Mouse (Mus musculus) heart, postnatal 4 days (tissue): ENCODE measurements at regions not wholly inside any gene's neighbourhood (a gene's known extent, or its start where the extent isn't known, plus 50 kb on each side); places are given as distances from the start of the nearest gene placed in this dataset.
A peak's percentile ranks its signal among the peaks of the same experiment; 100 is the strongest.
"Not testable (repeated sequence)": the region's sequence is repeated elsewhere in the genome, so short reads cannot be mapped to it uniquely, and the experiment has no call there.

ENCODE experiments used
- DNase-seq: peaks from one replicate; pipeline ENCODE4 v3.0.0; 2021

DNA sequence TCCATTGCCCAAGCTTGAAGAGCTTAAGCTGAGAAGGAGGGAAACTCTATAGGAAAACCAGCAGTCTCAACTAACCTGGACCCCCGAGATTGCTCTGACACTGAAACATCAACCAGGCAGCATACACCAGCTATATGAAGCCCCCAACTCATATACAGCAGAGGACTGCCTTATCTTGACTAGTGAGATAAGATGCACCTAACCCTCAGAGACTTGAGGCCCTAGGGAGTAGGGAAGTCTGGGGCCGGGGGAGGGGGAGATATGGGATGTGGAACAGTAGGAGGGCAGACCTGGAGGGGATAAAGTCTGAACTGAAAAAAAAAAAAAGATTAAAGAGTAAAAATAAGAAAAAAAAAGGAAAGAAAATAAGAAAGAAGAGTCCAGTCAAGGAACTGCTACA, 540.5 kb upstream of the Pkdcc start:
- no peak for DNase-seq

DNA sequence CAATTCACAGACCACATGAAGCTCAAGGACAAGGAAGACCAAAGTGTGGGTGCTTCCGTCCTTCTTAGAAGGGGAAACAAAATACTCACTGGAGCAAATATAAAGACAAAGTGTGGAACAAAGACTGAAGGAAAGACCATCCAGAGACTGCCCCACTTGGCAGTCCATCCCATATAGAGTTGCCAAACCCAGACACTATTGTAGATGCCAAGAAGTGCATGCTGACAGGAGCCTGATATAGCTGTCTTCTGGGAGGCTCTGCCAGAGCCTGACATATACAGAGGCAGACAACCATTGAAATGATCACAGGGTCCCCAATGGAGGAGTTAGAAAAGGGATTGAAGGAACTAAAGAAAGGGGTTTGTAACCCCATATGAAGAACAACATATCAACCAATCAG, 548.5 kb upstream of the Pkdcc start:
- DNase-seq, result not testable (repeated sequence)

DNA sequence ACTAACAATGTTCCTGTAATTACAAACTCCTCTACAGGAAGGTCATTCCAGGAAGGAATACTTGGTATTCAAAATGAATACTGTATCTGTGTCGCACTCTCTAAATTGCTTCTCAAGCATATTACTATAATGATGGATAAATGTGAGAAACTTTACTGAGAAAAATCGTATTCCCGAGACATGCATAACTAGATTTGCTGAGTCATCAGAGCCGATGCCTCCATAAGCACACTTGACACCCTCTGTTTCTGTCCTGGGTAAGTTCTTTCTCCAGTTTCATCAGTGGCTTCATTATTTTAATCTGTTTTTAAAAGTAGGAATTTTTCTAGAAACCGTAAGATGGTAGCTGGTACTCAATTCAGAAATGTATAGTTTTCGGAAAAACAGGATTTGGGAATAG, 550.7 kb upstream of the Pkdcc start:
- DNase-seq, result no peak

DNA sequence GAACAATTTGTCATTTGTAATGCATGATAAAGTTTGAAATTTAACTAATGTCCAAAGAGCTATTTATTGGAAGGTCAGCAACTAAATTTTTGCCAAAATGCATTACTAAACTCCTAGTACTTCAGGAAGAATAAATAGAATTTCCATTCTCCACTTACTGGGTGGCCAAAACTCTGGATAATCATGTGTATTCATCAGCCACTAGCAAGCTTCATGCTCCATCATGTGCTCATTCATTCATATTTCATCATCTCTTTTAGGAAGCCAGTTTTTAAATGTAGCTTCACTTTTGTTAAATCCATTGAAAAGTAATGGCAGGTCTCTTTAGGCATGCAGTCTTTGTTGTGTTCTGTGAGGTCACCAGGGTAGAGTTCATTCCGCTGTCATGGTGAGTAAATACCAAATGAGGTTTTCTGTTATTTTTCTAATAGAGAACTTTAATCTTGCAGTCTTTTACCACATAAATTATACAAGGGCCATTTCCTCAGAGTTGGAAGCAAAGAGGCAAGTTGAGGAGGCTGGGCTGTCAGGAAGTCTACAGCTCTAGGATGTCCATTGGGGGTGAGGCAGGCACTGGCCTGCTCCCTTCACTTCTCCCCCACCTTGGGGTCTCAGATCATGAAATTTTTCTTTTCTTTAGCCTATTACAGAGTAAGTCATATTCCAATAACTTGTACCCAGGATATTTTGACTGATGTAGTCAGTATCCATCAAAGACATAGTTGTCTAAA, 578.5 kb upstream of the Pkdcc start:
- no peak for DNase-seq

DNA sequence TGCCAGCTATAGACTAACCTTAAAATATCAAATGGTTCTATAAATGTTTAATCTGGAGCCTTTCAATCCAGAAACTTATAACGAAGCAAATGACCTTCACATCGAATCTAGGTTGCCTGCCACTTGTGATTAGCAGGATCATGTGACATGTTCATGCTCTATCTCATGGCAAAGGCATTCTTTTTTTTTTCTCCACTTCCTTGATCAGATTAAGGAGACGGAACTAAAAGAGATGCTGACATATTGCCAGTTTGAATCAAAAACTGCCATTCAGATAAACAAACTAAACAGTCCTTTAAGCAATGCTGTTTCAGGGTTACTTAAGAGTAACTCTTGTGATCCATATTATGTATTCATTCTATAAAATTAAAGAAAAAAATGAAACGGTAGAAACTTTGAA, 579.2 kb upstream of the Pkdcc start:
- no peak for DNase-seq

DNA sequence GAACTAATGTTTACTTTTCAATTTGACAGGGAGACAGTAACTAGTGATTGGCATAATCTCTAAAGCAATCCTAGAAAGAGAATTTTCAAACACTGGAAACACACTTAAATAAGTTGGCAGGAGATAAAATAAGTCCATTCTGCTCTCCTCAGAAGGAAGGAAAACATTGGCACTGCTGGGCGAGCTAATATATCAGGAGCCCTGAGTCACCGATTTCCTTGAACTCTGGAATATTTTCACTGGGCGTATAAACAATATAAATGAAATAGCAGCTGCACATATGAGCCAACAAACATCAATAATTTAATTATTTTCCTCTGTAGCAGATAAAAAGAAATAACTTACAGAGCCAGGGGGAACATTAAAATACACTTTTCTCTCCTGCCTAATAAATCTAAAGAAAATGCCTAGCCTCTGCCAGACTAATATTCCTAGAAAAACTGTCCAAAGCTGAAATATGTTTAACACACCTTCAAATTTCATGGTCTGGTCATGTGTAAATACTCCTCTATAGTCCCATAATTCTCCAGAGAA, 608.4 kb upstream of the Pkdcc start:
- DNase-seq, result no peak

DNA sequence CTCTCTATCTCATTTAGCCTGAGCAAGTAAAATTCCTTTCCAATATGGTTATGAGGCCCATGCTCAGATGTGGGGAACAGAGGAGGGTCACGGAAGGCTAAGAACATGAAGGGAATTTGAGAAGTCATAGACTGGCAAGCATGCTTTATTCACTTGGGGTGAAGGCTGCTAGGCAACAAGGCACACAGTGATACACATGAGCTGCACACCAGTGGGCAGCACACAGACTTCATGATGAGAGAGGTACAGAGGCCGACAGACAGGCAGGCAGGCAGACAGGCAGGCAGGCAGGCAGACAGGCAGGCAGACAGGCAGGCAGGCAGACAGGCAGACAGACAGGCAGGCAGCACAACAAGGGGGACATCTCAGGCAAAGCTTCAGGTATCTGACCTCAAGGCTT, 631.3 kb upstream of the Pkdcc start:
- no peak for DNase-seq

DNA sequence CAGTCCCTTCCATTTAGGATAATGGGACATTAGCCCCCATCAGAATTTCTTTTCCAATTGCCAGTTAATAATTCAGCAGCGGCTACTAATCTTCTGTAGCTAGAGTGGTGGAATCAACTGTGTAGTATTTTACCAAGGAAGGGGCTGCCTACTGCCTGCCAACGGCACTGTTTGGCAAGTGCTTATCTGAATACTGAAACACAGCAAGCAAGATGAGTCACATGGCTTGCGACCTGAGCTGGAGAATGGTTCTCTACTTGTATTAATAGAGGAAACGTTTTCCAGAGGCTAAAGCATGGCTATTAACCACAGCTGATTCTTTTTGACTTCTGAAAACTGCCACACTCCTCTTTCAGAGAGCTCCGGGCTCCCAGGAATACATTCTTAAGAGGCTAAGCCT, 681.6 kb upstream of the Pkdcc start:
- peak; percentile 48 for DNase-seq

DNA sequence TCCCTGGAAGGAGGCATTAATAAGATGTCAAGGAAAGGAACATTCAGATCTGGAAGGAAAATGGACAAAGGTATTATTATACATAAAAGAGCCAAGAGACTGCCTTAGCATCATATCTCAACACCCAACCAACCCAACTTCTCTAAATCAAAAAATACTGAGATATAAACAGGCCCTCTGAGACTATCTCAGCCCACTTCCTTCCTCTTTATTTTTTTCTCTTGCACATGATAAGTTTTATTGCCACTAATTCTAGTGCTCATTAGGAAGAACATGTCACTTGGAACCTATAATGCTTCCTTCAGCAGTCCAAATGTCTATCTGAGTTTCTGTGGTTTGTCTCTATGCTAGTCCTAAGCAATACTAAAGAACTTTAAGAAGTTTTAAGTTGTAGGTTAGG, 697.0 kb upstream of the Pkdcc start:
- DNase-seq, result no peak

DNA sequence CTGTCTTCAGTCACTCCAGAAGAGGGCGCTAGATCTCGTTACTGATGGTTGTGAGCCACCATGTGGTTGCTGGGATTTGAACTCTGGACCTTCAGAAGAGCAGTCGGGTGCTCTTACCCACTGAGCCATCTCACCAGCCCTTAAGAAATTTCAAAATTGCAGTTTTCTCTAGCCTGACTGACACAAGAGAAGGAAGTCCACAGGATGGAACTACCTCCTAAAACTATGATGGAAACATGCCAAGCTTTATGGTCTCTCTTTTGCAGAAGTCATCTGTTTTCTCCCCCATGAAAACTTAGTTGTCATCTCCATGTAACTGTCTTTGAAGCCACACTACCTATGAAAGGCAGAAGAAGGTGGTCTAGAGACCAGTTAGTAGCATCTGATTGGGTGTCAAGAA, 698.2 kb upstream of the Pkdcc start:
- no peak for DNase-seq

DNA sequence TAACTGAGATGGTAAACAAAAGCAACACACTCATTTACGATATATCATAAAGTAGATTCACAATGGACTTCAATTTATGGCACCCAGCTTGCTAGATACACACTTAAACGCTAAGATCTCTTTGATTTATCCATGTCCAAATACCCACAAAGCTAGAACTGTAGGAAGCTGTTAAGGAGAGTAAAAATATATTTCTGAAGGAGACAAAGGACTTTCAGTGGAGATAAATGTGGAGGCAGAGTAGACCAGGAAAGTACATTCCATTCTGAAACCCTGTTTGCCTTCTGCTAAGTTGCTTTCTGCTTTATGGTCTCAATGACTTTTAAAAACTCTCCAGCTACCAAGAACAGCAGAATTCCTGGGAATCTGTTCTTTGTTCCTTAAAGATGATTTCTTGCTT, 701.3 kb upstream of the Pkdcc start:
- no peak for DNase-seq

DNA sequence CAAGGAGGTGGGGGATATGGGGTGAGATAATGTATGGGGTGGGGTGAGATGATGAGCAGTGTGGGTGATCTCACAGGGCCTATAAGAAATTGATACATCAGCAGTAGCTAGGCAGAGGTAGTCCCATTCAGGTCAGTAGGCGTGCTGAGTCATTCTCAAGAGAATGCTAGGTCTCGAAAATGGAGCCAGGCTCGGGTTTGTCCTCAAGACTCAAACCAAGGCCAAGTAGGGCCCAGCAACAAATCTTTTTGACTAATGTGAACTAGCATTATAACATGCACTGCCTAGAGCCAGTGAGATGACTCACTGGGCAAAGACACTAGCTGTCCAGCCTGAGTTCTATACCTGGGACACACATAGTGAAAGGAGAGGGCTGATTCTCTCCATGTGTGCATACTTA, 710.8 kb upstream of the Pkdcc start:
- DNase-seq, result no peak

DNA sequence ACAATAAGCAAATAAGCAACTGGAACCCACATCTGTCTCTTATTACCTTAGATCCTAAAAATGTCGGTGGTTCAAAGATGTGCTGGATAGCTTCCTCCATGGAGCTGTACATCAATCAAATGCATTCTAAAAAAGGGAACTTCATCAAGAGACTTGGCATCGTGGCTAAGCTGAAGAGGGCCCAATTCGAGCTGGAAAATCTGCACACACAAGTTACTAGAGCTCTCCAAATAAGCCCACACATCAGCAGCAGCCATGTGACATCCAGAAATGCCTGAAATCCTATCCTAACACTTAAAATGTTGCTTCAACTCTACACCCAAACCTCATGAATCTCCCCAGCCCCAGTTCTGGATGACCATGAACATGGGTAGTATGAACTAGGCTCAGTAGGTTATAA, 729.5 kb upstream of the Pkdcc start:
- no peak for DNase-seq

DNA sequence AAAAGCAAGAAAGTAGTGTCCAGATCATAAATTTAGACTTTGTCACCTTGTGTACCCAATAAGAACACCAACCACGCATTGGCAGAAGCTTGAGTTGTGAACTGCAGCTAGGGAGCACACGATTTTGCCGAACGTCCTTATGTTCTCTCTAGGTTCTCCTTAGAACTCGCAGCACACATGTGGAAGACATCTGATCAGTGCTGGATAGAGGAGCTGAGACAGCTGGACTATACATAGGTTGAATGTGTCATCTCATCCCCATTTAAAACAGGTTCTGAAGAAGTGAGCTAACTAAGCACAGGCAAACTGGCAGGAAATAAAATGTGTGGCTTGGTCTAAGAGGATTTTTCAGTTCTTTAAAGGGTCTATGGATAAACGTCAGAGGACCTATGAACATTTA, 730.5 kb upstream of the Pkdcc start:
- no peak for DNase-seq

DNA sequence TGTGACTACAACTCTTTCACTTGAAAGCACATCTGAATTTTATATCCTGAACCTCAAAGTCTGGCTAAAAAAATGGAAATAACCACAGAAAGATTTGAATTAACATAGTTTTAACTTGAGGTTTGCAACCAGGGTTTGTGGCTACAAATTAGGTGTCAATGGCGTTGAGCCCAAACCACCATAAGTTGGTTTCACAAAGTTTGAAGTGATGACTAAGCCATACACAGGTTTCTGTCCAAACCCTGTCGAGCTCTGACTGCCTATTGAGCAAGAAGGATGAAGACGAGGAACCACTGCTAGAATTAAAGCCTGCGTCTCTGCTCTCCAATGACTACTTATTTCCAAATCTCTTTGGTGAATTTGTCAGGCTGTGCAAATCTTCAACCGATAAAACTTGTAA, 719.8 kb upstream of the Slc8a1 start:
- no peak for DNase-seq

DNA sequence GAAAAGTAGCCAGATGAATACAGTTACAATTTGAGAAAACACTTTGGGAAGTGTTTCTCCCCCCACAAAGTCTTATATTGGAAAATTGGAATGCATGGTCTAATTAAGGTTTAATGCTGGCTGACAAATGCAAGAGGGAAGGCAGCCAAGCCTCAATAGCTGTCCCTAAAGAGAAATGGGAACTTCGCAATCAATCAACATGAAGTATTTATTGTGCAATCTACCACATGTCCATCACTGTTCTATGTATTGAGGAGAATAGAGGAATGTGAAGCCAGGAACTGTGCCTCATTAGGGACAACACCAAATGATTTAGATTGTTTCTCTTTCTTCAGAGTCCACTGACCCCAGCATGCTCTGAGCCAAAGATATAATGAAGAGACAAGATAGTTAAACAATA, 715.7 kb upstream of the Slc8a1 start:
- DNase-seq, result no peak

DNA sequence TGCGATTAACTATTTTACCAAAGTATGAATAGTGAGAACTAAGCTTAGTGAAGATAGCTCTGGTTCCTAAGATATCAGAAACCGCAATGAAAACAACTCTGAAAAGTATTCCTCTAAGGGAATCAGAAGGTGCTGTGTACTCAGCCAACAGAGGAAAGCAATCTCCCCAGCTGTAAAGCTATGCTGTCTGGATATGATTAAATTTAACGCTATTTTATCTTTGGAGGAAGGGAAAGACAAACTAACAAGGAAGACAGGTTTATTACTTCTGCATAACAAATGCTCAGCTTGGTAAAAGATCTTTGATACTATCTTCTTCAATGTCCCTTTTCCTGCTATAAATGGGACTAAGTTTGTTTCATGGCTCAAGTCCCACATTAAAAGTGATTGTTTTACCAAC, 700.9 kb upstream of the Slc8a1 start:
- DNase-seq, result no peak

DNA sequence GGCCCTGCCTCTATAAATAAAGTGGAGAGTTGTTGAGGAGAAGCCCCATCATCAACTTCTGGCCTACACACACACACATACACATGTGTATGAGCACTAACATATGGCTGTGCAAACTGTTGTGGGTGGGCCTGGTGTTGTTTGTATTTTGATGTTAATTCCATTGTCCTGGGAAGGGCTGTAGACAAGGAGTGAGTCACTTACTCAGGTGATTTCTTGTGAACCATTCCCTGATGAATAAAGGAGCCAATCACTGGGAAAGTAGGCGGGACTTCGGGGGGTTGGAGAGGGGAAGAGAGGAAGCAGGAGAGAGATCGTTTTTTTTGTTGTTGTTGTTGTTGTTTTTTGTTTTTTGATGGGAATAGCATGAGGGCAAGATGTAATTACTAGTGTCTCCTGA, 699.0 kb upstream of the Slc8a1 start:
- no peak for DNase-seq

DNA sequence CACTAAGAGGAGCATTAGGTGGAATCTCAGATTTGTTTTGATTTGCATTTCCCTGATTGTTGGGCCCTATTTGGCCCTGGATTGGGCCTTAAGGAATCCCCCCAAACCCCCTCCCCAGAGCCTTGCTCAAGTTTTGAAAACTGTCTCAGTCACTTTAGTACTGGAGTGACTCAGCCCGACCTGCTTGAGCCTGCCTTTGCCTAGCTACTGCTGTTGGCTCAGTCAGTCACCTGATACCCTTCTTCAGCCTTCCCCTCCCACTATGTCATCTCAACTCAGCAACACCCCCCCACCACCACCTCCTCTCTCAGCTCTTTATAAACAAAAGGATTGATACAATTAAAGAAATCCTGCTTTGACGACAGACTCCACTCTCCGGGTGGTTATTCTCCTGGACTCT, 694.5 kb upstream of the Slc8a1 start:
- no peak for DNase-seq

DNA sequence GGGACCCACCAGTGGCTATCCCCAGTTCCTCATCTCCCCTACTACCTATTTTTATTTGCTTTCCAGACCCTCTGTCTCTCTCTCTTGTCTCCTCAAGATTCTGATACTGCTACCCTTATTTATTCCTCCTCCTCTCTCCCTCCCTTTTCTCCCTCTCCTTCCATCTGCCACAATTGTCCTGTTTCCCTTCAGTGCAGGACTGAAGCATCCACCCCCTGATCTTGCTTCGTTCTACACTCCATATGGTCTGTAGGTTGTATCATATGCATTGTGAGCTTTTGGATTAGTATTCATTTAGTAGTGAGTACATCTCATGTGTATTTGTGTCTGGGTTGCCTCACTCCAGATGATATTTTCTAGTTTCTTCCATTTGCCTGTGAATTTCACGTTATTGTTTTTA, 670.1 kb upstream of the Slc8a1 start:
- no peak for DNase-seq

DNA sequence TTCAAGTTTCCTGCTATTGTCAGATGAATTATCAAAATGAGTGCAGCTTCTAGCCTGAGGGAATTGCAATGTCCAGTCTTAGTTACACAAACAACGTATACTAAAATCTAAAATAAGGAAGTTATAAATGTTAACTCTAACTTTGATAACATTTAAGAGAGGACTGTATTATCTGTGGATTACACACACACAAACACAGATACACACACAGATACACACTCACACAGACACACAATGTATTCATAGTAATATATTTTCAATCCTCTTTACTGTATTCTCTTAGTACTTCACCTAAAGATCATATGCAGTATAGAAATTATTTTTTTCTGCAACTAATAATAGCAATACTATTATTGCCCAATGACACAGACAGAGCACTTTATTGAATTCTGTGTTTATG, 661.2 kb upstream of the Slc8a1 start:
- no peak for DNase-seq

DNA sequence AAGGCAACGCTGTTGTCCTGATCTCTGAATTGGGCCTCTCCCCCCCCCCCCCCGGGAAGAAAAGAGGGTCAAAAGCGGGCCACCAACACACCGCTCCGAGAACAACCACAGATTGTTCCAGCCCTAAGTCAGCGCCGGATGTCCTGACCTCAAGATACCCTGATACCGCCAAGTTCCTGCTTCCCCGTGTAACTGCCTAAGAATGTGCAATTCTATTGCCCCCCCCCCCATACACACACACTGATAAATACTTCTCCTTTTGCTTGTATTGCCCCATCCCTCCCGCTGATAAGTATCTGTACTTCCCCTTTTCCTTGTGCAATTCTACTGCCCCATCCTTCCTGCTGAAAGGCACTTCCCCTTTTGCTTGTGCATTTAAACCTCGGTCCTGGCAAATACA, 641.2 kb upstream of the Slc8a1 start:
- not testable (repeated sequence) for DNase-seq

DNA sequence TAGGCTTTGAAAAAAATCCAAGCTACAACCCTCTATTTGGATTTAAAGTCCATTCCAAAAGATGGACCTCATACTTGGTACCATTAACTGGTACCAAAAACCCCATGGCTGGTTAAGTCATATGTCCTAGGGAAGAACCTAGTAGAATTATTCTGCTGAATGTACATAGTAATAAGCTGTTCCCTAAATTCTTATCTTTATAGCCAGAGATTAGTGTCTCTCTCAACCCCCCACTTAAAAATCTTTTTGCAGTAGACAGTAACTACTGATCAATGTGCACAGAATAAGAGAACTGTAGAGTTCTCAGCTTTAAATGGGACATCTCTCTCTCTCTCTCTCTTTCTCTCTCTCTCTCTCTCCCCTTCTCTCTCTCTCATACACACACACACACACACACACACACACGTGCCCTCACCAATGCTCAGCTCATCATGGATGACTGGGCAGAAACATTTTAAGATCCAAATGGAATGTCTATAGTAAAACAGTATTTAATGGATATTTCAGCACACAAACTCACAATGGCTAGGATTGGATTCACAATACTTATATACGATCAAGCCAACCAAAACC, 640.2 kb upstream of the Slc8a1 start:
- no peak for DNase-seq

DNA sequence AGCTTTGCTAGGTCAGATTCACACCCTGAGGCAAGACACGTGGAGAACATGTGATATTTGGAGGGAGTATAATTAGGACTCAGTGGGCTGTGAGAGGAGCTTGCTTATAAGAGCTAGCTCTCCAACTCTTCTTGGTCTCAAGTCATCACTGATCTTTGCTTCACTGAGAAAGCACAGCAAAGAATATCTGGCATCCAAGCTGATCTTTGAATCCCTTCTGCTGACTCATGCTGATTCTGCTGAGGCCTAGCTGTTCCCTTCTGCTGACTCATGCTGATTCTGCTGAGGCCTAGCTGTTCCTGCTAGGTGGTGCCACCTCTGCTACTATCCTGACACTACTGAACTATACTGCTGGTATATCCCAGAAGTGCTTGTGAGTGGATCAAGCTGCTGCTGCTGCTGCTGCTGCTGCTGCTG, 639.0 kb upstream of the Slc8a1 start:
- no peak for DNase-seq

DNA sequence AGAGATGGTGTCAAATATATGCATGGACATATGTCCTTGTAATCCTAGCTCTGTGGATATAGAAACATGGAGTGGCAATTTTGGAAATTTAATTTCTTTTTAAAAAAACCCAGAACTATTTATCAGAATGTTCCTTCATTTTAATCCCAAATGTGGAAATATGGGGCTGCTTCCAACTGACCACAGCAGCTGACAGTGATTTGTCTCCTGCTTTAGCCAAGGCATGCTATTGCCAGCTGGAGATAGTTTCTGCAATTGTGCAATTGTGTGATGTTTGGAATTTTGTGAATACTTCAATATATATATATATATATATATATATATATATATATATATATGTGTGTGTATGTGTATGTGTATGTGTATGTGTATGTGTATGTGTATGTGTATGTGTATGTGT, 629.7 kb upstream of the Slc8a1 start:
- no peak for DNase-seq
